Mouse (Mus musculus) lung, adult 2 months (tissue): ENCODE data around the gene Sardh. TPM values are rescaled to one million over a fixed set of nuclear protein-coding genes. Genes with fewer than 3 reads are reported as not detected.

ENCODE experiments used
- DNase-seq: peaks from one replicate; pipeline ENCODE4 v3.0.0; 2022
- H3K4me1 ChIP-seq: fragments of 200-500 bp; 2 replicates; pipeline ENCODE4 v1.6.1; 2011; ENCODE audit warnings: low read length; ENCODE audit not compliant: control insufficient read depth, insufficient read depth
- H3K4me3 ChIP-seq: fragments of 200-500 bp; replicated peaks from 2 replicates; pipeline ENCODE3; 2011; ENCODE audit warnings: low read depth, mild to moderate bottlenecking, control low read depth, low read length; ENCODE audit errors: extremely low read depth
- CTCF ChIP-seq: fragments of 200-500 bp; IDR thresholded peaks from 2 replicates; pipeline ENCODE4 v1.5.1; 2011; ENCODE audit warnings: mild to moderate bottlenecking, low read length, control low read depth; ENCODE audit not compliant: insufficient read depth
- POLR2A ChIP-seq: fragments of 200-500 bp; IDR thresholded peaks from 2 replicates; pipeline ENCODE4 v1.6.1; 2011; ENCODE audit warnings: low read depth, mild to moderate bottlenecking, control low read depth, low read length, borderline replicate concordance; ENCODE audit errors: extremely low read depth
- WGBS: fragments of 180-500 bp; shearing (Covaris S2); methylation state at CpG from one replicate; pipeline ENCODE4 v1.1.7; 2018; 5-methylcytosine and 5-hydroxymethylcytosine counted together
- polyA plus RNA-seq: library from polyadenylated mRNA; depleted of rRNA; stranded (reverse); fragments of >200 nt; gene quantifications from 2 replicates; pipeline ENCODE4 v1.2.3, GENCODE M21; 2012

The Sardh gene
- polyA plus RNA-seq, 1 experiment, result 16.7 TPM

GRCm38 (mm10) chr2:27265819-27266218 lies 17.7 kb upstream of the Sardh start:
- DNase-seq, result no peak
- no peak overlapping the region for H3K4me3 ChIP-seq
- 66% methylated on average over 3 of the region's 3 CpGs for WGBS
- H3K4me1 ChIP-seq, result no peaks in the 10 kb centered on the region
- TF ChIP-seq POLR2A, result no peak
- TF ChIP-seq CTCF, result no peak

GRCm38 (mm10) chr2:27262984-27263383 lies 14.8 kb upstream of the Sardh start:
- TF ChIP-seq POLR2A (no peak), CTCF (no peak)
- Histone ChIP-seq H3K4me1 (no peaks in the 10 kb centered on the region), H3K4me3 (no peak overlapping the region)
- no peak for DNase-seq
- WGBS, result 61% methylated on average over 4 of the region's 4 CpGs

- Histone ChIP-seq H3K4me3 (no peak overlapping the region), H3K4me1 (peaks cover 6% of the 10 kb centered on the region)
- no peak for DNase-seq
- TF ChIP-seq CTCF, result no peak
- TF ChIP-seq POLR2A, result no peak
Measured at GRCm38 (mm10) chr2:27251434-27251833, 3.3 kb upstream of the Sardh start.

- peaks cover 7% of the 10 kb centered on the region for H3K4me1 ChIP-seq
- 17% methylated on average over 2 of the region's 2 CpGs for WGBS
- TF ChIP-seq CTCF, result no peak
- H3K4me3 ChIP-seq, result no peak overlapping the region
- no peak for DNase-seq
Measured at GRCm38 (mm10) chr2:27247487-27247863, 662 bp downstream of the Sardh start.

GRCm38 (mm10) chr2:27246712-27247486 lies 1.2 kb downstream of the Sardh start:
- WGBS, result 14% methylated on average over 7 of the region's 7 CpGs
- Histone ChIP-seq H3K4me1 (peaks cover 7% of the 10 kb centered on the region), H3K4me3 (peak overlapping the region; percentile 21)
- TF ChIP-seq CTCF (peak; percentile 10; the same call in 1 of the 2 replicates), POLR2A (peak; percentile 59; the same call in 1 of the 2 replicates)
- DNase-seq, result peak; percentile 80

GRCm38 (mm10) chr2:27245947-27246346 lies 2.2 kb downstream of the Sardh start:
- TF ChIP-seq CTCF, result no peak
- TF ChIP-seq POLR2A, result no peak
- no peak for DNase-seq
- H3K4me1 ChIP-seq, result peaks cover 7% of the 10 kb centered on the region
- WGBS, result 76% methylated on average over 7 of the region's 7 CpGs
- no peak overlapping the region for H3K4me3 ChIP-seq

GRCm38 (mm10) chr2:27237342-27237741 lies 10.8 kb downstream of the Sardh start:
- DNase-seq, result peak; percentile 64
- TF ChIP-seq POLR2A (no peak), CTCF (peak; percentile 83)
- 36% methylated on average over 4 of the region's 4 CpGs for WGBS
- Histone ChIP-seq H3K4me1 (no peaks in the 10 kb centered on the region), H3K4me3 (no peak overlapping the region)

- 27% methylated on average over 3 of the region's 3 CpGs for WGBS
- TF ChIP-seq CTCF, result peak; percentile 65
- no peak for TF ChIP-seq POLR2A
- Histone ChIP-seq H3K4me1 (no peaks in the 10 kb centered on the region), H3K4me3 (no peak overlapping the region)
- DNase-seq, result peak; percentile 35
Measured at GRCm38 (mm10) chr2:27235729-27236128, 12.4 kb downstream of the Sardh start.

GRCm38 (mm10) chr2:27232376-27232775 lies 15.8 kb downstream of the Sardh start:
- 31% methylated on average over 7 of the region's 7 CpGs for WGBS

GRCm38 (mm10) chr2:27229481-27230105 lies 18.5 kb downstream of the Sardh start:
- DNase-seq, result no peak
- no peaks in the 10 kb centered on the region for H3K4me1 ChIP-seq
- 90% methylated on average over 2 of the region's 2 CpGs for WGBS
- no peak for TF ChIP-seq CTCF
- no peak for TF ChIP-seq POLR2A
- H3K4me3 ChIP-seq, result no peak overlapping the region

More at GRCm38 (mm10) chr2:27232376-27232775, 15.8 kb downstream of the Sardh start:
- Histone ChIP-seq H3K4me3 (no peak overlapping the region), H3K4me1 (no peaks in the 10 kb centered on the region)
- no peak for DNase-seq
- TF ChIP-seq CTCF (no peak), POLR2A (no peak)
